Mouse (Mus musculus) spleen, postnatal 14 days (tissue): ENCODE measurements around the gene Nhsl1.

Source experiments
- DNase-seq, 2 experiments: peaks; one replicate each; pipeline ENCODE4 v3.0.0; 2021 to 2022; ENCODE audit warnings: low spot score in 2 of 2

The Nhsl1 gene

GRCm38 (mm10) chr10:18394270-18394669 lies 75.5 kb downstream of the Nhsl1 start:
- no peak for DNase-seq

- no peak for DNase-seq
Measured at GRCm38 (mm10) chr10:18400089-18400644, 81.4 kb downstream of the Nhsl1 start.

GRCm38 (mm10) chr10:18400998-18401397 lies 82.2 kb downstream of the Nhsl1 start:
- no peak for DNase-seq

- no peak for DNase-seq
Measured at GRCm38 (mm10) chr10:18403992-18404391, 85.2 kb downstream of the Nhsl1 start.

- no peak for DNase-seq
Measured at GRCm38 (mm10) chr10:18404679-18405078, 85.9 kb downstream of the Nhsl1 start.

GRCm38 (mm10) chr10:18407062-18407830 lies 88.5 kb downstream of the Nhsl1 start:
- peak in 1 of 2 experiments; percentile 10 for DNase-seq

GRCm38 (mm10) chr10:18408128-18408527 lies 89.3 kb downstream of the Nhsl1 start:
- no peak for DNase-seq

- DNase-seq, result no peak
Measured at GRCm38 (mm10) chr10:18408635-18409034, 89.8 kb downstream of the Nhsl1 start.

- DNase-seq, result no peak
Measured at GRCm38 (mm10) chr10:18409068-18409467, 90.3 kb downstream of the Nhsl1 start.

- DNase-seq, result no peak
Measured at GRCm38 (mm10) chr10:18411266-18411665, 92.5 kb downstream of the Nhsl1 start.

- no peak for DNase-seq
Measured at GRCm38 (mm10) chr10:18415946-18416345, 97.2 kb downstream of the Nhsl1 start.

- DNase-seq, result no peak
Measured at GRCm38 (mm10) chr10:18418160-18418559, 99.4 kb downstream of the Nhsl1 start.

- DNase-seq, result no peak
Measured at GRCm38 (mm10) chr10:18419508-18419907, 100.7 kb downstream of the Nhsl1 start.

GRCm38 (mm10) chr10:18420259-18421000 lies 101.6 kb downstream of the Nhsl1 start:
- DNase-seq, result no peak

GRCm38 (mm10) chr10:18422968-18423367 lies 104.2 kb downstream of the Nhsl1 start:
- DNase-seq, result no peak

- no peak for DNase-seq
Measured at GRCm38 (mm10) chr10:18423557-18423956, 104.8 kb downstream of the Nhsl1 start.

- no peak for DNase-seq
Measured at GRCm38 (mm10) chr10:18427866-18428265, 109.1 kb downstream of the Nhsl1 start.

- DNase-seq, result no peak
Measured at GRCm38 (mm10) chr10:18429533-18429932, 110.7 kb downstream of the Nhsl1 start.

GRCm38 (mm10) chr10:18430141-18430540 lies 111.4 kb downstream of the Nhsl1 start:
- DNase-seq, result no peak

GRCm38 (mm10) chr10:18430973-18431372 lies 112.2 kb downstream of the Nhsl1 start:
- no peak for DNase-seq

GRCm38 (mm10) chr10:18431546-18431945 lies 112.8 kb downstream of the Nhsl1 start:
- DNase-seq, result no peak

GRCm38 (mm10) chr10:18435454-18435853 lies 116.7 kb downstream of the Nhsl1 start:
- no peak for DNase-seq

GRCm38 (mm10) chr10:18435938-18436337 lies 117.2 kb downstream of the Nhsl1 start:
- DNase-seq, result no peak
